Mouse (Mus musculus): Measurements from ENCODE around the gene Afp. TPM values are rescaled to one million over a fixed set of nuclear protein-coding genes. Genes with fewer than 3 reads are reported as not detected.

The Afp gene
- polyA plus RNA-seq, 1 experiment from 2014 or later, result 0.52 TPM

DNA sequence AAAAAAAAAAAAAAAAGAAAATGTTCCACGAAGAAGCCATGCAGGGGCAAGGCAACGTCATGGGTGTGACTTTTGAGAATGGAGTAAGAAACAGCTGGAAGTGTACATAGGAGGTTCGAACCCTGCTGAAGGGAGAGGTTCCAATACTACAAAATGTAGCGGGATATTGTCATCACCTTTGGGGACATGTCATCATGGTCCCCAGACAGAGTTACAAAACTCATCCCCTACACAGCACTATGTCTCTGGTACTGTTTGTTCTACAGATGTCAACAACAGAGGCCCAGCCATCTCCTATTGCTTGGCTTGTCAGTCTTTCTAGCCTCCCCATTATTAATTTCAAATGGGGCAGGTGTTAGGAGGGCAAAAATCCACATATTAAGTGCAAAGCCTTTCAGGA is 16.6 kb upstream of the Afp start:
- no peak overlapping the region for H3K4me3 ChIP-seq (replicated peaks; ENCODE audit: low read length)
- no peaks in the 10 kb centered on the region for H3K36me3 ChIP-seq (ENCODE audit: control insufficient read depth, insufficient read depth)
- H3K4me2 ChIP-seq (ENCODE audit: low read length), result no peak overlapping the region
- H3K27ac ChIP-seq (ENCODE audit: low read length), result no peak overlapping the region
- no peak overlapping the region for H3K9ac ChIP-seq (replicated peaks; ENCODE audit: low read depth, low read length)
- WGBS, result 87% methylated on average over 4 of the region's 4 CpGs
- H3K9me3 ChIP-seq (ENCODE audit: control insufficient read depth, low read length), result no peaks in the 10 kb centered on the region
- H3K4me1 ChIP-seq (replicated peaks; ENCODE audit: control insufficient read depth, insufficient read depth, low read length), result no peaks in the 10 kb centered on the region
- no peak for ATAC-seq
- H3K27me3 ChIP-seq (replicated peaks; ENCODE audit: control insufficient read depth, insufficient read depth, low read length), result no peaks in the 10 kb centered on the region

DNA sequence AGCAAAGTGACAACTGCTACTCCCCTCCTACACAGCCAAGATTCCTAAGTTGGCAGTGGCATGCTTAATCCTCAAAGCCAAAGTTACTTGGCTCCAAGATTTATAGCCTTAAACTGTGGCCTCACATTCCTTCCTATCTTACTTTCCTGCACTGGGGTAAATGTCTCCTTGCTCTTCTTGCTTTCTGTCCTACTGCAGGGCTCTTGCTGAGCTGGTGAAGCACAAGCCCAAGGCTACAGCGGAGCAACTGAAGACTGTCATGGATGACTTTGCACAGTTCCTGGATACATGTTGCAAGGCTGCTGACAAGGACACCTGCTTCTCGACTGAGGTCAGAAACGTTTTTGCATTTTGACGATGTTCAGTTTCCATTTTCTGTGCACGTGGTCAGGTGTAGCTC is 16.2 kb upstream of the Afp start:
- WGBS, result 93% methylated on average over 5 of the region's 5 CpGs
- H3K4me1 ChIP-seq (replicated peaks; ENCODE audit: control insufficient read depth, insufficient read depth, low read length), result no peaks in the 10 kb centered on the region
- H3K9ac ChIP-seq (replicated peaks; ENCODE audit: low read depth, low read length), result no peak overlapping the region
- H3K4me2 ChIP-seq (ENCODE audit: low read length), result no peak overlapping the region
- ATAC-seq, result no peak
- H3K27me3 ChIP-seq (replicated peaks; ENCODE audit: control insufficient read depth, insufficient read depth, low read length), result no peaks in the 10 kb centered on the region
- no peak overlapping the region for H3K4me3 ChIP-seq (replicated peaks; ENCODE audit: low read length)
- no peaks in the 10 kb centered on the region for H3K36me3 ChIP-seq (ENCODE audit: control insufficient read depth, insufficient read depth)
- H3K9me3 ChIP-seq (ENCODE audit: control insufficient read depth, low read length), result no peaks in the 10 kb centered on the region
- no peak overlapping the region for H3K27ac ChIP-seq (ENCODE audit: low read length)

GRCm38 (mm10) chr5:90476741-90477140 is 13.8 kb upstream of the Afp start:
- no peaks in the 10 kb centered on the region for H3K27me3 ChIP-seq (replicated peaks; ENCODE audit: control insufficient read depth, insufficient read depth, low read length)
- H3K36me3 ChIP-seq (ENCODE audit: control insufficient read depth, insufficient read depth), result no peaks in the 10 kb centered on the region
- H3K4me2 ChIP-seq (ENCODE audit: low read length), result no peak overlapping the region
- no peaks in the 10 kb centered on the region for H3K4me1 ChIP-seq (replicated peaks; ENCODE audit: control insufficient read depth, insufficient read depth, low read length)
- 92% methylated on average over 3 of the region's 3 CpGs for WGBS
- no peak for ATAC-seq
- no peak overlapping the region for H3K9ac ChIP-seq (replicated peaks; ENCODE audit: low read depth, low read length)
- H3K27ac ChIP-seq (ENCODE audit: low read length), result no peak overlapping the region
- H3K4me3 ChIP-seq (replicated peaks; ENCODE audit: low read length), result no peak overlapping the region
- H3K9me3 ChIP-seq (ENCODE audit: control insufficient read depth, low read length), result no peaks in the 10 kb centered on the region

- Histone ChIP-seq H3K4me3 (replicated peaks; ENCODE audit: low read length) (no peak overlapping the region), H3K4me1 (replicated peaks; ENCODE audit: control insufficient read depth, insufficient read depth, low read length) (no peaks in the 10 kb centered on the region), H3K9ac (replicated peaks; ENCODE audit: low read depth, low read length) (no peak overlapping the region), H3K27ac (ENCODE audit: low read length) (no peak overlapping the region), H3K9me3 (ENCODE audit: control insufficient read depth, low read length) (no peaks in the 10 kb centered on the region), H3K36me3 (ENCODE audit: control insufficient read depth, insufficient read depth) (no peaks in the 10 kb centered on the region), H3K27me3 (replicated peaks; ENCODE audit: control insufficient read depth, insufficient read depth, low read length) (no peaks in the 10 kb centered on the region), H3K4me2 (ENCODE audit: low read length) (no peak overlapping the region)
- no peak for ATAC-seq
- WGBS, result 70% methylated on average over 7 of the region's 7 CpGs
These were observed 13.0 kb upstream of the Afp start for GRCm38 (mm10) chr5:90477308-90478140.

DNA sequence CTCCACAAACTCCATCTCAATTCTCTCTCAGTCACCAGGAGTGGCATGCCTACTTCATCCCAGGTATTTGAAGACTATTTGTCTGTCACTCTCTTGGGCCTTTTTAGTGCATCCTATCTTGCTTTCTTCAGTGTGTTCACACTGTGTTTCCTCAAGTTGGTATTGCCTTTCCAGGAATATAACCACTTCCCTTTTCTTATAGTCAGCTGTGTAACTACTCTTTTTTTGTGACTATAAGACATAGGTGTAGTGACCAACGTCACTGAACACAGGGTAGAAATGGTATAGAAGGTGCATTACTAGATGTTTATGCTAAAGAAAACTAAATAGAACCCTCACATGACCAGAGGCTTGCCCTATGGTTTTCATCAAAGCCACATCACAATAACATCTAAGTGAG is 11.7 kb upstream of the Afp start:
- H3K9ac ChIP-seq (replicated peaks; ENCODE audit: low read depth, low read length), result no peak overlapping the region
- no peaks in the 10 kb centered on the region for H3K4me1 ChIP-seq (replicated peaks; ENCODE audit: control insufficient read depth, insufficient read depth, low read length)
- no peak overlapping the region for H3K27ac ChIP-seq (ENCODE audit: low read length)
- no peak overlapping the region for H3K4me3 ChIP-seq (replicated peaks; ENCODE audit: low read length)
- no peak overlapping the region for H3K4me2 ChIP-seq (ENCODE audit: low read length)
- WGBS, result 82% methylated on average over 1 of the region's 1 CpGs
- H3K27me3 ChIP-seq (replicated peaks; ENCODE audit: control insufficient read depth, insufficient read depth, low read length), result no peaks in the 10 kb centered on the region
- no peak for ATAC-seq
- H3K36me3 ChIP-seq (ENCODE audit: control insufficient read depth, insufficient read depth), result no peaks in the 10 kb centered on the region
- H3K9me3 ChIP-seq (ENCODE audit: control insufficient read depth, low read length), result no peaks in the 10 kb centered on the region

- H3K4me1 ChIP-seq (replicated peaks; ENCODE audit: control insufficient read depth, insufficient read depth, low read length), result no peaks in the 10 kb centered on the region
- H3K9ac ChIP-seq (replicated peaks; ENCODE audit: low read depth, low read length), result no peak overlapping the region
- H3K9me3 ChIP-seq (ENCODE audit: control insufficient read depth, low read length), result no peaks in the 10 kb centered on the region
- H3K27me3 ChIP-seq (replicated peaks; ENCODE audit: control insufficient read depth, insufficient read depth, low read length), result no peaks in the 10 kb centered on the region
- 93% methylated on average over 7 of the region's 7 CpGs for WGBS
- H3K36me3 ChIP-seq (ENCODE audit: control insufficient read depth, insufficient read depth), result no peaks in the 10 kb centered on the region
- H3K4me2 ChIP-seq (ENCODE audit: low read length), result no peak overlapping the region
- H3K4me3 ChIP-seq (replicated peaks; ENCODE audit: low read length), result no peak overlapping the region
- no peak overlapping the region for H3K27ac ChIP-seq (ENCODE audit: low read length)
- ATAC-seq, result no peak
These were observed 4.9 kb upstream of the Afp start for GRCm38 (mm10) chr5:90485597-90485996.

DNA sequence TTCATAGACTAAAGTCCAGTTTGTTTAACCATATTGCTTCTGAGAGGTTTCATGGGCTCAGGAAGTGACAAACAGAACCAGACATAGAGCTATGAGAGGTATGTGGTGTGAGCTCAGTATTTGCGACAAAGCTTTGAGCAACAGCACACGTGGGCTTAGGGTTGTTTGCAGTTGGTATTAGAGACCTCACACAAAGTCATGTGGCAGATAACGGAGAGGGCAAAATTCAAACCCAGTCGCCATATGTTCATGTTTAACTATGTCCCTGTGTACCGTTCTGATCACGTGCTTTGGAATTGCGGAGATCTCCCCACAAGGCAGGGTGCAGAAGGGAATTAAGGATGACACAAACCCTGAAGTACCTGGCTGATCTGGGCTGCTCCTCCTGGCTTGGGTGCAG is 2.2 kb upstream of the Afp start:
- no peaks in the 10 kb centered on the region for H3K36me3 ChIP-seq (ENCODE audit: control insufficient read depth, insufficient read depth)
- H3K4me1 ChIP-seq (replicated peaks; ENCODE audit: control insufficient read depth, insufficient read depth, low read length), result no peaks in the 10 kb centered on the region
- no peaks in the 10 kb centered on the region for H3K9me3 ChIP-seq (ENCODE audit: control insufficient read depth, low read length)
- no peak overlapping the region for H3K4me3 ChIP-seq (replicated peaks; ENCODE audit: low read length)
- H3K4me2 ChIP-seq (ENCODE audit: low read length), result no peak overlapping the region
- 92% methylated on average over 7 of the region's 7 CpGs for WGBS
- H3K27ac ChIP-seq (ENCODE audit: low read length), result no peak overlapping the region
- ATAC-seq, result no peak
- H3K9ac ChIP-seq (replicated peaks; ENCODE audit: low read depth, low read length), result no peak overlapping the region
- H3K27me3 ChIP-seq (replicated peaks; ENCODE audit: control insufficient read depth, insufficient read depth, low read length), result no peaks in the 10 kb centered on the region

DNA sequence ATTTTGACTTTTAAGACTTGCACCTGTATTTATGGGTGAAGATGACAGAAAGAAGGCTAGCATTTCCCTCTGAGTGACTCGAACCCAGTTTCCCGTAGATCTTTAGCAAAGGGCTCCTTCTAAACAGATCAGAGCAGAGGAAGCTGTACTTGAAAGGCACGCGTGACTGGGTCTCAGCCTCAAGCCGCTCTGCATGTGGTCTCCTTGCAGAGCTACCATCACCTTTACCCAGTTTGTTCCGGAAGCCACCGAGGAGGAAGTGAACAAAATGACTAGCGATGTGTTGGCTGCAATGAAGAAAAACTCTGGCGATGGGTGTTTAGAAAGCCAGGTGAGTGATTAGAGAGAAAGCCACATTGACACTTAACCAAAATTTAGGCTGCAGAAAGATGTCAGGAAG is 1.9 kb downstream of the Afp start:
- ATAC-seq, result no peak

DNA sequence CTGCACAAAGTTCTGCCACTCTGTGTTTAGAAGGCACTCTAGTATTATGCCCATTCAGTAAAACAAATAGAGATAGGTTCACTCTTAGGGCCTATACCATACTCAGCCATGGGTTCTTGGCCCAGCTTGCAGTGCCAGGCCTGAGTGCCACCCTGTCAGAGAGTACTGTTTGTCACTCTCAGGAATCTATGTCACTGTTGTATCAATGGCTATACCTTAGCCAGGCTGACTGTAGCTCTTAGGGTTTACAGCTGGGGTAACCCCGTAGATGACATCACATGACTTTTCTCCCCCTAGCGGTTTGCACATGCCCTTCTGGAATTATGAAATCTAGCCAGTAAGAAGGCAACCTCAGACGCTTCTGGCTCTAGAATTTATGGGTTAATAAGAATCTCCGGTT is 3.8 kb downstream of the Afp start:
- Histone ChIP-seq H3K27me3 (replicated peaks; ENCODE audit: control insufficient read depth, insufficient read depth, low read length) (no peaks in the 10 kb centered on the region), H3K4me3 (replicated peaks; ENCODE audit: low read length) (no peak overlapping the region), H3K9ac (replicated peaks; ENCODE audit: low read depth, low read length) (no peak overlapping the region), H3K9me3 (ENCODE audit: control insufficient read depth, low read length) (no peaks in the 10 kb centered on the region), H3K27ac (ENCODE audit: low read length) (no peak overlapping the region), H3K4me2 (ENCODE audit: low read length) (no peak overlapping the region), H3K36me3 (ENCODE audit: control insufficient read depth, insufficient read depth) (no peaks in the 10 kb centered on the region), H3K4me1 (replicated peaks; ENCODE audit: control insufficient read depth, insufficient read depth, low read length) (no peaks in the 10 kb centered on the region)
- 89% methylated on average over 4 of the region's 4 CpGs for WGBS
- no peak for ATAC-seq

More for the DNA sequence above, 1.9 kb downstream of the Afp start:
- no peak overlapping the region for H3K9ac ChIP-seq (replicated peaks; ENCODE audit: low read depth, low read length)
- H3K4me1 ChIP-seq (replicated peaks; ENCODE audit: control insufficient read depth, insufficient read depth, low read length), result no peaks in the 10 kb centered on the region
- 81% methylated on average over 9 of the region's 9 CpGs for WGBS
- no peak overlapping the region for H3K4me3 ChIP-seq (replicated peaks; ENCODE audit: low read length)
- H3K9me3 ChIP-seq (ENCODE audit: control insufficient read depth, low read length), result no peaks in the 10 kb centered on the region
- no peaks in the 10 kb centered on the region for H3K36me3 ChIP-seq (ENCODE audit: control insufficient read depth, insufficient read depth)
- H3K27me3 ChIP-seq (replicated peaks; ENCODE audit: control insufficient read depth, insufficient read depth, low read length), result no peaks in the 10 kb centered on the region
- H3K4me2 ChIP-seq (ENCODE audit: low read length), result no peak overlapping the region
- no peak overlapping the region for H3K27ac ChIP-seq (ENCODE audit: low read length)

GRCm38 (mm10) chr5:90499509-90499908 is 9.0 kb downstream of the Afp start:
- no peak overlapping the region for H3K27ac ChIP-seq (ENCODE audit: low read length)
- no peak overlapping the region for H3K4me3 ChIP-seq (replicated peaks; ENCODE audit: low read length)
- H3K27me3 ChIP-seq (replicated peaks; ENCODE audit: control insufficient read depth, insufficient read depth, low read length), result no peaks in the 10 kb centered on the region
- no peak overlapping the region for H3K9ac ChIP-seq (replicated peaks; ENCODE audit: low read depth, low read length)
- no peak for ATAC-seq
- no peaks in the 10 kb centered on the region for H3K36me3 ChIP-seq (ENCODE audit: control insufficient read depth, insufficient read depth)
- 69% methylated on average over 7 of the region's 7 CpGs for WGBS
- no peaks in the 10 kb centered on the region for H3K9me3 ChIP-seq (ENCODE audit: control insufficient read depth, low read length)
- H3K4me2 ChIP-seq (ENCODE audit: low read length), result no peak overlapping the region
- no peaks in the 10 kb centered on the region for H3K4me1 ChIP-seq (replicated peaks; ENCODE audit: control insufficient read depth, insufficient read depth, low read length)
